Mouse (Mus musculus) embryonic facial prominence, embryonic 14.5 days (tissue): Measurements from ENCODE around the gene Gm44503. TPM values are rescaled to one million over a fixed set of nuclear protein-coding genes. Genes with fewer than 3 reads are reported as not detected.
A peak's percentile ranks its signal among the peaks of the same experiment; 100 is the strongest.

ENCODE experiments used
- ATAC-seq: fragments of 200-750 bp; cut with Nextera tagmentation; 2 replicates; pipeline ENCODE4 v1.8.0; 2017; ENCODE audit warnings: low read depth, moderate number of reproducible peaks, moderate TSS enrichment
- DNase-seq: peaks from one replicate; pipeline ENCODE4 v3.0.0-alpha.2; 2015; ENCODE audit warnings: low spot score
- H3K27ac ChIP-seq: fragments of 300-500 bp; sonication (generic); replicated peaks from 2 replicates; pipeline ENCODE4 v1.5.1; 2014; ENCODE audit warnings: low read depth, mild to moderate bottlenecking, low read length, moderate library complexity
- H3K27me3 ChIP-seq: fragments of 300-500 bp; sonication (generic); replicated peaks from 2 replicates; pipeline ENCODE4 v1.6.1; 2014; ENCODE audit warnings: low read length; ENCODE audit not compliant: control insufficient read depth, insufficient read depth
- H3K36me3 ChIP-seq: fragments of 300-500 bp; sonication (generic); 2 replicates; pipeline ENCODE4 v1.6.1; 2014; ENCODE audit warnings: low read length, mixed read lengths; ENCODE audit not compliant: control insufficient read depth, insufficient read depth
- H3K4me1 ChIP-seq: fragments of 300-500 bp; sonication (generic); 2 replicates; pipeline ENCODE4 v1.6.1; 2014; ENCODE audit warnings: antibody characterized with exemption, low read length; ENCODE audit not compliant: control insufficient read depth, insufficient read depth
- H3K4me2 ChIP-seq: fragments of 300-500 bp; sonication (generic); 2 replicates; pipeline ENCODE4 v1.6.1; 2014; ENCODE audit warnings: low read depth, mild to moderate bottlenecking, low read length, moderate library complexity, mixed read lengths
- H3K4me3 ChIP-seq: fragments of 300-500 bp; sonication (generic); 2 replicates; pipeline ENCODE4 v1.5.1; 2014; ENCODE audit warnings: low read depth, mild to moderate bottlenecking, low read length
- H3K9ac ChIP-seq: fragments of 300-500 bp; sonication (generic); 2 replicates; pipeline ENCODE4 v1.6.1; 2014; ENCODE audit warnings: low read depth, mild to moderate bottlenecking, low read length, moderate library complexity, mixed read lengths
- H3K9me3 ChIP-seq: fragments of 300-500 bp; sonication (generic); 2 replicates; pipeline ENCODE4 v1.6.1; 2016; ENCODE audit warnings: low read length; ENCODE audit not compliant: control insufficient read depth
- WGBS: fragments of 180-500 bp; shearing (Covaris S2); extraction: QIAGEN DNeasy Blood & Tissue Kit; methylation state at CpG from one replicate; pipeline ENCODE4 v1.1.7; 2014; 5-methylcytosine and 5-hydroxymethylcytosine counted together
- polyA plus RNA-seq: library from polyadenylated mRNA; unstranded; fragments of >200 nt; fragmentation: Nextera tagmentation; extraction: Ambion mirVana; gene quantifications from 2 replicates; pipeline ENCODE4 v1.2.1, GENCODE M21; 2014

The Gm44503 gene
- polyA plus RNA-seq = not detected in 2 replicates

DNA sequence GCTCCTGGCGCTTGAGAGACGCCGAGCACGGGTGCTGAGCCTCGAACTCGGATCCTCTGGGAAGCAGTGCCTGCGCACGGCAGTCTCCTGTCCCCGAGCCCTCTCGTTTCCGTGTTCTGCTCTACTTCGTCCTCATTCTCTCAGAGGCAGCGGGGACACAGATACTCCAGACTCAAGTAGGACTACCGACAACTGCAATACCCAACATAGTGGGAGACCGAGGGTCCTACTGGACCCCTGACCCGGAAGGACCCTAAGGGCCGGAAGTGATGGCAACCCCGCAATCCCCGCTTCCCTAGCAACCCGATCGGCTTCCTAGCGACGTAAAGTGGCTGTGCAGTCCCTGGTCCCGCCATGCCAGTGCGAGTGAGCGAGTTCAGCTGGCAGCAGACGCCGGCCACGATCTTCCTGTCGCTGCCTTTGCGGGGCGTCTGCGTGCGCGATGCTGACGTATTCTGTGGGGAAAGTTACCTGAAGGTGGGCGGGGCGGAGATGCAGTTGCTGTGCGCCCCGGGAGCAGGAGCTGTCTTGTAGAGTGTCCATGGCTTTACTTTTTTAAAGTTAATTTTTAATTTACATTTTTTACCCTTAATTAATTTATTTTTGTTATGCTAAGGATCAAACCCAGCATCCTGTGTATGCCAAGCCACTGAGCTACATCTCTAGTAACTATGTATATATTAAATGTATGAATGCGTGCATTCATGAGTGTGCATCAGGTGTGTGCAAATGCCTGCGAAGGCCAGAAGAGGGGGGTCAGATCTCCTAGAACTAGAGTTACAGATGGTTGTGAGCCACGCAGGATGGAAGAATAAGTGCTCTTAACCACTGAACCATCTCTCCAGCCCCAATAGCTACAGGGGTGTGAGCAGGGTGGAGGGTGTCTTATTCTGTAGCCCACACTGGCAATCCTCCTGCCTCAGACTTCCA, at the start of gene Gm44503, which contains the start of gene Dyx1c1:
Gene Gm44503 (plus strand): TSS at position 332 of the 930 bp plus-strand sequence.
Gene Dyx1c1 (plus strand): TSS at position 265 of the 930 bp plus-strand sequence.
- ATAC-seq (peak; percentile 94), DNase-seq (peak; percentile 92)
- Histone ChIP-seq H3K4me3 (peak within 1 kb of the TSS; percentile 62), H3K9me3 (no peaks in the 10 kb centered on the region), H3K4me2 (peak within 1 kb of the TSS; percentile 64), H3K4me1 (0 out of 2 replicates have a peak, but pooled peaks cover 3% of the 10 kb centered on the region), H3K36me3 (no peaks in the 10 kb centered on the region), H3K9ac (peak within 1 kb of the TSS; percentile 68), H3K27ac (peak within 1 kb of the TSS; percentile 24; the same call in 1 of the 2 replicates), H3K27me3 (no peaks in the 10 kb centered on the region)
- WGBS = 4% methylated on average over 43 of the region's 43 CpGs

GRCm38 (mm10) chr9:72911381-72911780, 47.3 kb upstream of the Gm44503 start:
- WGBS = 77% methylated on average over 2 of the region's 2 CpGs
- Histone ChIP-seq H3K27me3 (no peaks in the 10 kb centered on the region), H3K4me3 (no peak overlapping the region), H3K9me3 (no peaks in the 10 kb centered on the region), H3K4me1 (peaks cover 6% of the 10 kb centered on the region; the same call in 1 of the 2 replicates), H3K27ac (no peak overlapping the region), H3K36me3 (no peaks in the 10 kb centered on the region), H3K4me2 (no peak overlapping the region), H3K9ac (no peak overlapping the region)
- no peak for ATAC-seq
- no peak for DNase-seq

DNA sequence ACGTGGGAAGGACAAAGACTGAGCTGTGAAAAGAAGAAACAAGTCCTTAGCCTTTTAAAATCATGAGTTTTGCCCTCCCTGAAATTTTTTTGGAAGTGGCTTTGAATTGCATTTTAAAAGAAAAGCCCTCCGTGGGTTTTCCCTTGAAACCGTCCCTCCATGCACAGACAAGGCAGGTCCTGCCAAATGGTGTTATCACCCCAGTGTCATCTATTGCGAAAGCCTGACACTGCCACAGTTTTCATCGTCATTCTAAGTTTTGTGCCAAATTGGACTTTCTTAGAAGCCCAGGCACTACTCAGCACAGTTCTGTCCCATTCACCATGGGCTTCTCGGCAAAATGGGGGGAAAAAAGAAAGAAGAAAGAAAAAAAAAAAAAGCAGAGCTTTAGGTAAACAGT, 45.1 kb upstream of the Gm44503 start:
- H3K36me3 ChIP-seq = no peaks in the 10 kb centered on the region
- 0 out of 2 replicates have a peak, but pooled peaks cover 3% of the 10 kb centered on the region for H3K4me1 ChIP-seq
- no peaks in the 10 kb centered on the region for H3K27me3 ChIP-seq
- H3K4me2 ChIP-seq = no peak overlapping the region
- WGBS = 72% methylated on average over 6 of the region's 6 CpGs
- no peak overlapping the region for H3K27ac ChIP-seq
- H3K9me3 ChIP-seq = no peaks in the 10 kb centered on the region
- ATAC-seq = no peak
- H3K4me3 ChIP-seq = no peak overlapping the region
- no peak overlapping the region for H3K9ac ChIP-seq
- no peak for DNase-seq

DNA sequence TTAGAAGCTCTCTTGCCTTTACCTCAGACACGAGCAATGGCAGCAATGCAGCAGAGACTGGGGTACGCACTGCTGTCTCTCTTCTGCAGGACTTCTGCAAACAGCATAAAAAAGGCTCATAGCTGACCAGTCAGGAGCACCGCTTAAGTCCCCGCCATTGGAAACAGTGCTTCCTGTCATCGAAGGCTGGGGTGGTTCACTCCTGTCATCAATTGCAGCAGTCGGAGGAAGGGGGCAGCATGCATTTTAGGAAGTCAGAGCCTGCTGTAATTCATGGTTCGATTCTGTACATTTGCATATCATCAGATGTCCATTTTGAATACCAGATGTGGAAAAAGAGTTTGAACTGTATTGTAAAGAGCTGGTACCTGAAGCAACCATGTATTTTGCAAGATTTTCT, 42.9 kb upstream of the Gm44503 start:
- H3K36me3 ChIP-seq = no peaks in the 10 kb centered on the region
- H3K9me3 ChIP-seq = no peaks in the 10 kb centered on the region
- DNase-seq (no peak), ATAC-seq (no peak)
- no peak overlapping the region for H3K4me2 ChIP-seq
- H3K27me3 ChIP-seq = no peaks in the 10 kb centered on the region
- H3K4me1 ChIP-seq = no peaks in the 10 kb centered on the region
- no peak overlapping the region for H3K27ac ChIP-seq
- no peak overlapping the region for H3K9ac ChIP-seq
- no peak overlapping the region for H3K4me3 ChIP-seq
- WGBS = 63% methylated on average over 7 of the region's 7 CpGs

GRCm38 (mm10) chr9:72923068-72923467, 35.6 kb upstream of the Gm44503 start:
- Histone ChIP-seq H3K9me3 (no peaks in the 10 kb centered on the region), H3K27ac (no peak overlapping the region), H3K36me3 (no peaks in the 10 kb centered on the region), H3K4me1 (peaks cover 17% of the 10 kb centered on the region), H3K27me3 (no peaks in the 10 kb centered on the region), H3K9ac (no peak overlapping the region), H3K4me3 (no peak overlapping the region), H3K4me2 (no peak overlapping the region)
- DNase-seq = no peak
- WGBS = 81% methylated on average over 2 of the region's 3 CpGs
- no peak for ATAC-seq

DNA sequence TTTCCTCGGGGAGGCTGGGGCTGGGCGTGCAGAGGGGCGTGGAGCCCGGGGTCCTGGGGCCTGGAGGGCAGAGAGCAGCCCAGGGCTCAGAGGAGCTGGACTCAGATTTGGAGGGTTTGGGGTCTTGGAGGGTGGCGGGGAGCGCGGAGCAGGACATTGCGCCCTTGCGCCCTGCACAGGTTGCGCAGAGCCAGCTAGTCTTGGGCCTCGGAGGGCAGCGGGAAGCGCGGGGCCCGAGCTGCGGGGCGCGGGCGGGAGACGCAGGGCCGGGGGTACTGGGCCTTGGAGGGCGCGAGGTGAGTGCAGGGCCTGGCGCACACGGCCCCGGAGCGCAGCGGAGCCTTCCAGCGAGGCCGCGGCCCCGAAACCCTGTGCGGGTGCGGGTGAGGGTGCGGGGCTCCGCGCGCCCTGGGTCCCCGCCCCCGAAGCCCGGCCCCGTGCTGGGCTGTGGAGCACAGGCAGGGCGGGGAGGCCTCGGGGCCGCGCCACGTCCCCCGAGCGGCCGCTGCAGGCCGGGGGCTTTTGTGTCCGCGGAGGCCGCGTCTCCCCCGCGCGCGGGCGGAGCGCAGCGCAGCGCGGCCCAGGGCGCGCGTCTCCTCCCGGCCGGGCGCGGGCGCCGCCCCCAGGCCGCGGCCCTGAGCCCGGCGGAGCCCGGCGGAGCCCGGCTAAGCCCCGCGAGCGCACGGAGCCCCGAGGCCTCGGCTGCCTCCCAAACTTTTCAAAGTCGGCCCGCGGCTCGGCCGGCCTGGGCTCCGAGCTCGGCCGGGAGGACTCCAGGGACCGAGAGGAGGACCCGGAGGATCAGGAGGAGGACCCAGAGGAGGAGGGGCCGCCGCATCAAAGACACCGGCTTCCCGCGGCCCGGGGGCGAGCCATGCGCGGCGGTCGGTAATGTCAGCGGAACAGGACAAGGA, 33.4 kb upstream of the Gm44503 start, which contains the start of gene Pygo1:
Gene Pygo1 (plus strand): TSS at position 625 of the 914 bp plus-strand sequence.
- Histone ChIP-seq H3K4me2 (peak within 1 kb of the TSS; percentile 91), H3K9ac (peak within 1 kb of the TSS; percentile 98), H3K9me3 (no peaks in the 10 kb centered on the region), H3K4me3 (peak within 1 kb of the TSS; percentile 87), H3K27ac (peak within 1 kb of the TSS; percentile 96), H3K27me3 (no peaks in the 10 kb centered on the region), H3K36me3 (peaks cover 5% of the 10 kb centered on the region; the same call in 1 of the 2 replicates), H3K4me1 (peaks cover 17% of the 10 kb centered on the region)
- WGBS = under 1% methylated on average over 24 of the region's 108 CpGs
- ATAC-seq = peak; percentile 85
- peak; percentile 70 for DNase-seq

DNA sequence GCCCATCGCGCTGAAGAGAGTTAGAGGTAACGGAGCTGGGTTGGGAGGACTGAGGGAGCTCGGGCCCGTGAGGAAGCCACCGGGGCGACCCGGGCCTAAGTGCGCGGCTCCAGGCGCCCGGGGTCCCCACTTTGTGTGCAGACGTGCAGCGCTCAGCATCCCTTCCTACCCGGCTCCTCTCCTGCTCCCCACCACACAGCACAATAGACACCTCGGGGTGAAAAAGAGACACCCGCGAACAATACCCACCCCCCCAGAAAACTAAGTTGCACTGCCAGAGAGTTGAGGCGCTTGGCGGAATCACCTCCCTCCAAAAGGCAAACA, 32.8 kb upstream of the Gm44503 start:
- no peaks in the 10 kb centered on the region for H3K9me3 ChIP-seq
- peaks cover 17% of the 10 kb centered on the region for H3K4me1 ChIP-seq
- 1% methylated on average over 10 of the region's 20 CpGs for WGBS
- H3K4me2 ChIP-seq = peak overlapping the region; percentile 91
- peaks cover 5% of the 10 kb centered on the region; the same call in 1 of the 2 replicates for H3K36me3 ChIP-seq
- peak overlapping the region; percentile 87 for H3K4me3 ChIP-seq
- H3K9ac ChIP-seq = peak overlapping the region; percentile 98
- peak; percentile 64 for ATAC-seq
- peak overlapping the region; percentile 96 for H3K27ac ChIP-seq
- H3K27me3 ChIP-seq = no peaks in the 10 kb centered on the region
- no peak for DNase-seq

DNA sequence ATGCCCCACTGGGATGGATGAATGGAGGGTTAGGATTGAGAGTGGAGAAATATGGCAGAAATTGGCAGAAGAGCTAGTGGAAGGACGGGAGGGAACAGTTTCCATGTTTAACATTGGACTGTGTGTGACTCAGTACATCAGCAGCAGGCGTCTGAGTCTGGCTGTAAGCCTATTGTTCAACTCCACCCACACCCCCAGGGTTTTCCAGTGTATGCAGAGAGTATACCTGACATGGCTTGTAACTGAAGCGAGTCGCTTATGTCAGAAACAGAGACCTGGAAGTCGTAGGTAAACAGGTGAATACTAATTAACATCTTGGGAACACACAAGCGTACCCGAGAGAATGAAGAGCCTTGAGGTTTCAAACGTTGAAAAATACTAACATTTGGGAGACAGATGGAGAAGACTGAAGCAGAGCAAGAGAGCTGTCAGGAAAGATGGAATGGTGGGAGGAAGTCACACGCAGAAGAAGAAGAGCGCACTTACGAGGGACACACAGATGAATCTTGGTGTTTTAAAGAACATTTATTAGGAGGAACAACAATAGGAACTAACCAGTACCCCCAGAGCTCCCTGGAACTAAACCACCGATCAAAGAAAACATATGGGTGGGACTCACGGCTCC, 27.4 kb upstream of the Gm44503 start:
- peak; percentile 75; the same call in 1 of the 2 replicates for ATAC-seq

More for the DNA sequence above, 27.4 kb upstream of the Gm44503 start:
- H3K4me3 ChIP-seq = no peak overlapping the region
- H3K9me3 ChIP-seq = 0 out of 2 replicates have a peak, but pooled peaks cover 3% of the 10 kb centered on the region
- H3K27ac ChIP-seq = 0 out of 2 replicates have a peak overlapping the region, but pooled peaks have one; percentile 21
- no peaks in the 10 kb centered on the region for H3K27me3 ChIP-seq
- no peak overlapping the region for H3K9ac ChIP-seq
- H3K36me3 ChIP-seq = peaks cover 29% of the 10 kb centered on the region
- no peak overlapping the region for H3K4me2 ChIP-seq
- peak; percentile 34 for DNase-seq
- 71% methylated on average over 13 of the region's 13 CpGs for WGBS
- peaks cover 17% of the 10 kb centered on the region for H3K4me1 ChIP-seq
